Mouse (Mus musculus) liver, adult 2 months (tissue): Measurements from ENCODE around the gene Ranbp6. TPM values are rescaled to one million over a fixed set of nuclear protein-coding genes. Genes with fewer than 3 reads are reported as not detected.

ENCODE experiments used
- DNase-seq: peaks from one replicate; pipeline ENCODE4 v3.0.0-alpha.2; 2011; ENCODE audit warnings: low read depth, low spot score; ENCODE audit errors: extremely low read depth
- H3K27ac ChIP-seq: fragments of 200-500 bp; replicated peaks from 2 replicates; pipeline ENCODE4 v1.5.1; 2012; ENCODE audit warnings: low read depth, mild to moderate bottlenecking, control low read depth, inconsistent platforms, low read length; ENCODE audit not compliant: insufficient read depth
- H3K27me3 ChIP-seq: fragments of 200-500 bp; 2 replicates; pipeline ENCODE4 v1.6.1; 2012; ENCODE audit warnings: mild to moderate bottlenecking, moderate library complexity, low read length, inconsistent platforms; ENCODE audit not compliant: control insufficient read depth, insufficient read depth
- H3K36me3 ChIP-seq: fragments of 200-500 bp; 2 replicates; pipeline ENCODE4 v1.6.1; 2012; ENCODE audit warnings: low read length, inconsistent platforms; ENCODE audit not compliant: control insufficient read depth, insufficient read depth
- H3K4me1 ChIP-seq: fragments of 200-500 bp; 2 replicates; pipeline ENCODE4 v1.6.1; 2011; ENCODE audit warnings: low read length; ENCODE audit not compliant: control insufficient read depth, insufficient read depth
- H3K4me3 ChIP-seq: fragments of 200-500 bp; 2 replicates; pipeline ENCODE4 v1.5.1; 2011; ENCODE audit warnings: low read depth, mild to moderate bottlenecking, control low read depth, low read length, moderate library complexity; ENCODE audit not compliant: insufficient read depth
- H3K79me2 ChIP-seq: fragments of 200-500 bp; 2 replicates; pipeline ENCODE4 v1.6.1; 2012; ENCODE audit warnings: inconsistent platforms, mild to moderate bottlenecking, low read length, moderate library complexity; ENCODE audit not compliant: control insufficient read depth, insufficient read depth
- H3K9ac ChIP-seq: fragments of 200-500 bp; 2 replicates; pipeline ENCODE4 v1.6.1; 2012; ENCODE audit warnings: low read depth, mild to moderate bottlenecking, control low read depth, inconsistent platforms, low read length
- CTCF ChIP-seq: fragments of 200-500 bp; IDR thresholded peaks from 2 replicates; pipeline ENCODE4 v1.5.1; 2011; ENCODE audit warnings: low read depth, low read length, control low read depth
- POLR2A ChIP-seq: fragments of 200-500 bp; IDR thresholded peaks from 2 replicates; pipeline ENCODE4 v1.6.1; 2011; ENCODE audit warnings: low read length, control low read depth; ENCODE audit not compliant: insufficient read depth; ENCODE audit errors: extremely low read depth
- WGBS: fragments of 180-500 bp; shearing (Covaris S2); methylation state at CpG from one replicate; pipeline ENCODE4 v1.1.7; 2018; 5-methylcytosine and 5-hydroxymethylcytosine counted together
- polyA plus RNA-seq: library from polyadenylated mRNA; depleted of rRNA; stranded (reverse); fragments of >200 nt; gene quantifications from 2 replicates; pipeline ENCODE4 v1.2.3, GENCODE M21; 2012
- total RNA-seq: library from RNA; depleted of rRNA; stranded (reverse); fragments of >200 nt; gene quantifications from 2 replicates; pipeline ENCODE4 v1.2.3, GENCODE M21; 2014

Gene Ranbp6
- total and polyA plus RNA-seq, 2 experiments: 1.6 to 11.1 TPM

DNA sequence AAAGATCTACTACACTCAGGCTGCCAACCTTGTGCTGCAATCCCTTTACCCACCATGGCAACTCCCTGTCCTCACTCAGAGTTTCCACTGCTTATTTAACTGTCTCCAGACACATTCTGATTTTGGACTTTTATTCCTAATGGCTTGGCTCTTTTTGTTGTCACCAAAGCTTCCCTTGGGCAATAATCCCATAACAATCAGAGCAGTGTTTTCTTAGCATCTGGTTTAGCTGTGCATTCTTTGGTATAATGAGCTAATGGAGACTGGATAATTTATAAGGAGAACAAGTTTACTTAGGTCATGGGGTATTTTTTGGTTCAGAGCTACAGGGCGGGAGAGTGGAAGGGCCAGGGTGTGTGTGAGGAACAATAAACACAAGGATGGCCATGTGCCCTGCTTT, 25.4 kb upstream of the Ranbp6 start:
- H3K79me2 ChIP-seq: no peaks in the 10 kb centered on the region
- no peak overlapping the region for H3K9ac ChIP-seq
- no peaks in the 10 kb centered on the region; the same call in 1 of the 2 replicates for H3K4me1 ChIP-seq
- H3K27me3 ChIP-seq: no peaks in the 10 kb centered on the region
- TF ChIP-seq POLR2A: no peak
- TF ChIP-seq CTCF: no peak
- H3K36me3 ChIP-seq: no peaks in the 10 kb centered on the region
- H3K27ac ChIP-seq: no peak overlapping the region
- no peak for DNase-seq
- no peak overlapping the region for H3K4me3 ChIP-seq
- WGBS: 88% methylated on average over 1 of the region's 1 CpGs

DNA sequence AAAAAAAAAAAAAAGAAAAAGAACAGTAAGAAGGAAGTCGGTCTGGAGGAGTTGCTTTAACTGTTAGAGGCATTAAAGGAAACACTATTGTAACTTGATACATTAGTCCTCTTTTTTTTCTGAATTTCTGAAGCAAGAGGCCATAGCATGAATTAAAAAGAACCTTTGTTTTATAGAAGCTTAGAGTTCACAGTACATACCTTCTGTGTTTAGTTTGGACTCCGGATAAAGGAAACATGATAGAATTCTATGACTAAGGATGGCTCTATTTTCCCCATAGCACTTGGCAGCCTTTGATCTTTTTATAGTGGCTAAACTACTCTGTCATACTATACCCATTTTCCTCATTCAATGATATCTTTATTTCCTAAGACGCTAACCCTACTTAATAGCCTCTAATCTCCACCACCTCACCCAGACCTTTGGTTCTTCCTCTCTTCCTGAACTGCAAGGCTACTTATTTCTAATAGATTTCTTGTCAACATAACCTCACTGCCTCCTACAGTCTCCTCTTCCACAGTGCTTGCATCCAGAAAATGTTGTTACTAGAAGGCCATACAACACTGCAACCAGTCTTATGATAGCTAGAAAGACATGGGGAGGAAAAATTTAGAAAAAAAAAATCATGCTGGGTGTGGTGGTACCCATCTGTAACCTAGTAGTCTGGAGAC, 22.7 kb upstream of the Ranbp6 start:
- no peak overlapping the region for H3K27ac ChIP-seq
- H3K4me3 ChIP-seq: no peak overlapping the region
- H3K79me2 ChIP-seq: no peaks in the 10 kb centered on the region
- H3K27me3 ChIP-seq: no peaks in the 10 kb centered on the region
- 85% methylated on average over 3 of the region's 3 CpGs for WGBS
- no peaks in the 10 kb centered on the region for H3K36me3 ChIP-seq
- TF ChIP-seq CTCF (no peak), POLR2A (no peak)
- DNase-seq: no peak
- no peak overlapping the region for H3K9ac ChIP-seq
- no peaks in the 10 kb centered on the region for H3K4me1 ChIP-seq

DNA sequence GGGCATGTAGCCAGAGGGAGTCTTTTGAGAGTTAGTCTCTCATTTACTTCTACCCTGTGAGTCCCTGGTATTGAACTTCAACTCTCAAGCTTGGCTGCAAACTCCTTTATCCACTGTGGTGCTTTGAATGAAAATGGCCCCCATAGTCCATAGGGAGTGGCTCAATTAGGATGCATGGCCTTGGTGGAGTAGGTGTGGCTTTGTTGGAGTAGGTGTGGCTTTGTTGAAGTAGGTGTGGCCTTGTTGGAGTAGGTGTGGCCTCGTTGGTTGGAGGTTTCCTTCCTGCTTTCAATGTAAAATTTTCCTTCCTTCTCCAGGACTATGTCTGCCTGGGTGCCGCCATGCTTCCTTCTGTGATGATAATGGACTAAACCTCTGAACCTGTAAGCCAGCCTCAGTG, 18.1 kb upstream of the Ranbp6 start:
- Histone ChIP-seq H3K36me3 (no peaks in the 10 kb centered on the region), H3K4me1 (no peaks in the 10 kb centered on the region), H3K27me3 (no peaks in the 10 kb centered on the region), H3K27ac (no peak overlapping the region), H3K9ac (no peak overlapping the region), H3K79me2 (no peaks in the 10 kb centered on the region), H3K4me3 (no peak overlapping the region)
- TF ChIP-seq POLR2A: no peak
- no peak for TF ChIP-seq CTCF
- 73% methylated on average over 2 of the region's 2 CpGs for WGBS
- DNase-seq: no peak

DNA sequence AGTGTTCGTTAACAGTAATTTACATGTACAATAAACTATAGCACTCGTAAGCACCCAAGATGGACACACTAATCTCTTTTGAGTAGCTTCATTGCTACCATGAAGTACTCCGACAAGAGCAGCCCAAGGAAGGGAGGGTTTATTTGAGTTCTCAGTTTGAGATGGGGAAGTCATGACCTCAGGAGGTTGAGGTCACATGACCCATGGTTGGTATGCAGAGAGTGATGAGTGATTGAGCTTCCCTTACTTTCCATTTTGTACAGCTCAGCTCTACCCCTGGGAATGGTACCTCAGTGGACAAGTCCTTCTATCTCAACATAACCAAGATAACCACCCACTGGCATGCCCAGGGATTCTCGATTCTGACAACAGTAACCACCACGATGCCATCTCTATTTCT, 15.8 kb upstream of the Ranbp6 start:
- peaks cover 3% of the 10 kb centered on the region; the same call in 1 of the 2 replicates for H3K4me1 ChIP-seq
- 81% methylated on average over 5 of the region's 5 CpGs for WGBS

DNA sequence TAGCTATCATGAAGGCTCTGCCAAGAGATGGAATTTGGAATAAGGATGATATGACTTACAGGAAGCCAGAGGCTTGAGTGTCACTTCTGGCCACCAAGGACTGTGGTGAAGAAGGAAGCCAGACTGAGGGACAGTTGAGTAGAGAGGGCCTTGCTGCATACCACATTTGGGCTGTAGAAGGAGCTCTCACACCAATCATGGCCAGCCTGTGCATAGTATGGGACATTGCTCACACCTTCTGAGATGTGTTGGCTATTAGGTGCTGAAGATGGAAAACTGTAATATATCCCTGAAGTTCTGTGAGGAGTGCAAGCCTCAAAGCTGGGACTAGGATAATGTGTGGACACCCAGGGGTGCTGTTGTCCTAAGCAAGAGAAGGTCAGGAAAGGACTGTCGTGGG, 13.9 kb upstream of the Ranbp6 start:
- H3K36me3 ChIP-seq: no peaks in the 10 kb centered on the region

More for the DNA sequence above, 15.8 kb upstream of the Ranbp6 start:
- TF ChIP-seq CTCF: no peak
- TF ChIP-seq POLR2A: no peak
- no peaks in the 10 kb centered on the region for H3K36me3 ChIP-seq
- no peak overlapping the region for H3K9ac ChIP-seq
- H3K27ac ChIP-seq: no peak overlapping the region
- H3K4me3 ChIP-seq: no peak overlapping the region
- no peaks in the 10 kb centered on the region for H3K27me3 ChIP-seq
- DNase-seq: no peak
- no peaks in the 10 kb centered on the region for H3K79me2 ChIP-seq

DNA sequence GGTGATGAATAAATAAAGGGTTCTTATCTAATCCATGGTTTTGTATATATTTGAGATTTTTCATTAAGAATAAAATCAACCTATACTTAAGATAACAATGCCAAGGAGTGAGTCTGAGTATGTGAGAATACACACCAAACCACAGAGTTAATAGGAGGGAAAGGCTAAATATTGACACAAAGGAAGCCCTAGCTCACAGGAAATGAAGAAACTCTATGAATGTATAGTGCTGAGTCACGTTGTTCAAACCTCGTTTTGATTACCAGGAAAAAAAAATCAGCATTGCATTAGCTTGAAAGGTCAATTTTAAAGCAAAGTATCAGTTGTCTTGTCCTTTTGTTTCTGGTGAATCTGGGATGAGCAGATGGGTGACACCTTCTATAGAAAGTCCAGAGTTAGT, 12.2 kb upstream of the Ranbp6 start:
- Histone ChIP-seq H3K4me3 (no peak overlapping the region), H3K4me1 (peaks cover 6% of the 10 kb centered on the region; the same call in 1 of the 2 replicates), H3K27ac (no peak overlapping the region), H3K27me3 (no peaks in the 10 kb centered on the region), H3K79me2 (no peaks in the 10 kb centered on the region), H3K9ac (no peak overlapping the region), H3K36me3 (no peaks in the 10 kb centered on the region)
- no peak for TF ChIP-seq CTCF
- TF ChIP-seq POLR2A: no peak
- WGBS: 47% methylated on average over 2 of the region's 2 CpGs
- no peak for DNase-seq

More for the DNA sequence above, 13.9 kb upstream of the Ranbp6 start:
- H3K4me3 ChIP-seq: no peak overlapping the region
- H3K9ac ChIP-seq: no peak overlapping the region
- TF ChIP-seq CTCF (peak; percentile 65), POLR2A (no peak)
- WGBS: 82% methylated on average over 1 of the region's 1 CpGs
- no peaks in the 10 kb centered on the region for H3K79me2 ChIP-seq
- H3K27me3 ChIP-seq: no peaks in the 10 kb centered on the region
- H3K27ac ChIP-seq: no peak overlapping the region
- no peak for DNase-seq
- H3K4me1 ChIP-seq: peaks cover 6% of the 10 kb centered on the region; the same call in 1 of the 2 replicates
